Mouse (Mus musculus) small intestine, adult 2 months (tissue): ENCODE data around the gene Rusc2.

Experiments used
- CTCF ChIP-seq: fragments of 200-500 bp; IDR thresholded peaks from 2 replicates; pipeline ENCODE4 v1.5.1; 2012; ENCODE audit warnings: low read depth, mild to moderate bottlenecking, control low read depth, inconsistent platforms, low read length, moderate library complexity, mixed read lengths; ENCODE audit not compliant: insufficient replicate concordance, insufficient read length; ENCODE audit errors: extremely low read depth
- POLR2A ChIP-seq: fragments of 200-500 bp; IDR thresholded peaks from 2 replicates; pipeline ENCODE4 v1.6.1; 2012; ENCODE audit warnings: low read depth, mild to moderate bottlenecking, control low read depth, inconsistent platforms, low read length, moderate library complexity

DNA sequence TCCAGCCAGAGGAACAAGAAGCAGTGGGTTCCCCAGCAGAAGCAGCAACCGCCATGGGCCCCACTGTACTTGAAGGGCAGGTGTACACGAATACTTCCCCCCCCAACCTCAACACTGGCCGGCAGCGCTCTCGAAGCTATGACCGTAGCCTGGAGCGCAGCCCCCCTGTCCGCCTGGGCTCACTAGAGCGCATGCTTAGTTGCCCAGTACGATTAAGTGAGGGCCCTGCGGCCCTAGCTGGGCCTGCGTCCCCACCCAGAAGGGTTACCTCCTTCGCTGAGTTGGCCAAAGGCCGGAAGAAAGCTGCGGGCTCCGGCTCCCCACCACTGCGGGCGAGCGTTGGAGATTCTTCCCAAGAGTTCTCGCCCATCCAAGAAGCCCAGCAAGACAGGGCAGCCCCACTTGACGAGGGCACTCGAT lies 34.3 kb downstream of the Rusc2 start:
- TF ChIP-seq CTCF (no peak), POLR2A (no peak)
